Mouse (Mus musculus) c-Kit-negative CD71-positive TER-119-positive erythroid progenitor cells, embryonic 14.5 days (primary cell): Measurements from ENCODE around the gene Orai3.
"Not testable (repeated sequence)": the region's sequence is repeated elsewhere in the genome, so short reads cannot be mapped to it uniquely, and the experiment has no call there.

ENCODE experiments used
- DNase-seq: peaks from one replicate; pipeline ENCODE4 v3.0.0-alpha.2; 2013; ENCODE audit warnings: low read depth, low spot score

Orai3 gene

DNA sequence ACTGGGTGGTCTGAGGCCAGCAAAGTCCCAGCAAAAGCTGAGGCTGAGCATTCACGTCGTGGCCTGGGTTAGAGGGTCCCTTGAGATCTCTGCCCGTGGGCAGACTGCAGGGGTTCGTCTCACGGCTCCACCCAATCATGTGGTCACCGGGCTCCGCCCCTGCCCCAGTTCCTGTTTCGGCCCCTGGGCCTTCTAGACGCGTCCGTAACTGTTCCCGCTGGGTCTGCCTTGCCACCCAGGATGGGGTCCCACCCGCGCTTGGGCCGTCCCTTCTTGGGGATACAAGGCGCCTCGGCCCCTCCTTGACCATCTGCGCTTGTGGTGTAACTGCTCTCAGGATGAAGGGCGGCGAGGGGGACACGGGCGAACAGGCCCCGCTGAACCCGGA, at the start of gene Orai3:
Orai3 (plus strand) TSS at position 165 of the 388 bp plus-strand sequence.
- no peak for DNase-seq

DNA sequence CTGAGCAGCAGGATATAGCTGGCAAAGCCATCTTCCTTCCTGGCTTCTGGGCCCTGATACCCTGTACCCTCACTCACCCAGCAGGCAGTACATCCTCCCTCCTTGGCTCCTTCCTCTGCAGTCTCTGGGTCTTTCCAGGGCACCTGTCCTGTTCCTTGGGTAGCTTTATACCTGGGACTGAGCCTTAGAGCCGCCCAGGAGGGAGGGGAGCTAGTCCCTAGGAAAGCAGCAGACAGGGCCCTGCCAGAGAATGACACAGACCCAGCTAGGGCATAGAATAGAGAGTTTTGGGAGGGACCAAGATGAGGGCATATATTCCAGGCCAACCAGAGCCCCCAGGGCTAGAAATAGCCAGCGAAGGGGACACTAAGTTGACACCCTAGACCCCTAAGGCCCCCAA, 44.1 kb upstream of the Orai3 start:
- DNase-seq, result no peak

DNA sequence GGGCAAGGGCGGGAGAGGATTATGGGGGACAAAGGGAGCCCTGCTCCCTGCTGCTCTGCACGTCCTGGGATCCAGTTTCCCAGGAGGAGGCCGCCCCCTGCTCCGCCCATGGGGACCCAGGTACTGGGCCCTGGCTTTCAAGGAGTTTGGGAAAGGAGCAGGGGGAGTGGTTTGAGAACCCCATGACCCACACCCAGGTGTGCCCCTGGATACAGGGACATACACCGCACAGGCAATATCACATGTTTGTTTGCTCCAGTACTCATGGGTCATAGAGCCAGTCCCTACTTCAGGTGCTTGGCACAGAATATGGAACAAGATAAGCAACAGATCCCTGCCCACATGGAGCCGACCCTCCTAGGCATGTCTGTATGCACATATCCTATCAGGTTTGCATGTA, 43.7 kb upstream of the Orai3 start:
- DNase-seq, result no peak

DNA sequence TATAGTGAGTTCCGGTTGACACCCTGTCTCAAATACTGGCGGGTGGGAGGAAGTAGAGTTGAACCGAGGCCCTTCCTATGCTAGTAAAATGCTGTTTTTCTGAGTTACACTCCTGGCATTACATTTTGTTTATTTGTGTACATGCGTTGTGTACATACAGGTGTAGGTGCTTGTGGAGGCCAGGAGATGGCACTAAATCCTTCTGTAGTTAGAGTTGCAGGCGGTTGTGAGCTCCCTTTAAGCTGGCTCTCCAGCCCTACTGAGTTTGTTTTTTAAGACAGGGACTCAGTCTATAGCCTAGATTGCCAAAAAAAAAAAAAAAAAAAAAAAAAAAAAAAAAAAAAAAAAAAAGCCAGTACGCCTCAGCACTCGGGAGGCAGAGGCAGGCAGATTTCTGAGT, 41.7 kb upstream of the Orai3 start:
- DNase-seq, result no peak

DNA sequence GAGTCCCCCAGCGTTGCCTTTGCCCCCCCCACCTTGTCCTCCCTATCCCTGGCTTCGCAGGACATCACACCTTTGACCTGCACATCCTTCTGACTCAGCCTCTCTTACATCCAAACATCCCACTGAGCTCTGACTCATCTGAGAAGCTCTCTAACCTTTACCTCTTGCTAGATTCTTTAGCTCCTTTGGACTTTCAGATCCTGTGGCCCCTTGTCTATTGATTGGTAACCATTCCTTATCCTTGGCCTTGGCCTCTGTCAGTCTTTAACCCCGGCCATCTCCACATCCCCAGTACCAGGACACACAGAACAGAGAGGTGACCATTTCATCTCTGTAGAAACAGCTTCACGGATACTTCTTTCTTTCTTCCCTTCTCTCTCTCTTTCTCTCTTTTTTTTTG, 39.4 kb upstream of the Orai3 start:
- DNase-seq, result no peak

DNA sequence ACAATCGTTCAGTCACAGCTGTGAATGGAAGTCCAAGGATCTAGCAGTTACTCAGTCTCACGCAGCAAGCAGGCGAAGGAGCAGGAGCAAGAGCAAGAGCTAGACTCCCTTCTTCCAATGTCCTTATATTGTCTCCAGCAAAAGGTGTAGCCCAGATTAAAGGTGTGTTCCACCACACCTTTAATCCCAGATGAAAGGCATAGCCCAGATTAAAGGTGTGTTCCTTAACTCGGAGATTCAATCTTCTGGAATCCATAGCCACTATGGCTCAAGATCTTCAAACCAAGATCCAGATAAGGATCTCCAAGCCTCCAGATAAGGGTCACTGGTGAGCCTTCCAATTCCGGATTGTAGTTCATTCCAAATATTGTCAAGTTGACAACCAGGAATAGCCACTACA, 37.5 kb upstream of the Orai3 start, which contains the start of gene Ctf2:
Ctf2 (minus strand) TSS at position 101 of the 400 bp plus-strand sequence.
- DNase-seq, result not testable (repeated sequence)

DNA sequence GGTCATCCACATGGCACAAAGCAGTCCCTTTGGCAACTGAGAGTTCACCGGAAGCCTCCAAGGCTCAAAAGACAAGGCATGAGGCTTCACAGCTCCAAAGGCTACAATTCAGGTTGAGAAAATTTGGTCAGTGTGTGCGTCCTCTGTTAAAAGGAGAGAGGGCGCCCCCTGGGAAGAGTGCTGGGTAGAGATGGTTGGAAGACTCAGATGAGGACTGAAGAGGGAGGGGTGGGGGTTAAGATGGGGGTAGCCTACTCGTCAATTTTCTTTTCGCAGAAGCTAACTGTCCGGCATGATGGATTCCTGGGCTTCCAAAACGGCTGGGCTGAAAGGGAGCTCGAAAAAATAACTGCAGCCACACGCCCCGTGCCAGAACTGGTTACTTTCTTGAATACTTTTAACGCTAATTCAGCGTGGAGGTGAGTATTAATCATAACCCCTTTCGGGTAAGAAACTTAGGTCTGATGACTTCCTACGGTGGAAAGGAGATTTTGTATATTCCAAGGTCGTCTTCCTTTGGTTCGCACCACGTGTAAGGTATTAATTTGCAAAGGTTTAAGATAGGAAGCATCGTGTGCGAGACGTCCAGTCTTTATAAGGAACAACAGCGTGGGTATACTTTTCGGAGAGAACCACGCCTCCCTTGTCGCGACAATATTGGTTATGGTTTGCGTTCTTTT, 25.1 kb upstream of the Orai3 start, which contains the start of gene Fbxl19:
Fbxl19 (plus strand) TSS at position 178 of the 680 bp plus-strand sequence.
- DNase-seq, result no peak

DNA sequence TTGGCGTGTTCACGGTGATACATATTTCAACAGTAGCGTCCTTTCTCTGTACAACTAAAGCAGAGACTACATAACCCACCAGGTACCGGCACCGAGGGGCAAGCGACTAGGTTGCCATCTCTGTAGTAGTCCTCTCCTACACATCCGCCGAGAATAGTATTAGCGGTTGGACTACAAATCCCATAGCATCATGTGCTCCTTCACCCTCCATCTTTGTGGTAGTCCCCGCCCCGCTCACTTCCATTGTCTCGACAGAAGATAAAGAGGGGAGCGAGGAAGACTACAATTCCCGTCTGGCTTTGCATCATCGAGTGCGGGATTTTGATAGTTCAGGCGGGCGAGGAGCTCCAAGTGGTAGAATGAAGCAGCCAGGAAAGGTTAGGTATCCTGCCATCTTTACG, 24.4 kb upstream of the Orai3 start:
- DNase-seq, result peak; percentile 63

DNA sequence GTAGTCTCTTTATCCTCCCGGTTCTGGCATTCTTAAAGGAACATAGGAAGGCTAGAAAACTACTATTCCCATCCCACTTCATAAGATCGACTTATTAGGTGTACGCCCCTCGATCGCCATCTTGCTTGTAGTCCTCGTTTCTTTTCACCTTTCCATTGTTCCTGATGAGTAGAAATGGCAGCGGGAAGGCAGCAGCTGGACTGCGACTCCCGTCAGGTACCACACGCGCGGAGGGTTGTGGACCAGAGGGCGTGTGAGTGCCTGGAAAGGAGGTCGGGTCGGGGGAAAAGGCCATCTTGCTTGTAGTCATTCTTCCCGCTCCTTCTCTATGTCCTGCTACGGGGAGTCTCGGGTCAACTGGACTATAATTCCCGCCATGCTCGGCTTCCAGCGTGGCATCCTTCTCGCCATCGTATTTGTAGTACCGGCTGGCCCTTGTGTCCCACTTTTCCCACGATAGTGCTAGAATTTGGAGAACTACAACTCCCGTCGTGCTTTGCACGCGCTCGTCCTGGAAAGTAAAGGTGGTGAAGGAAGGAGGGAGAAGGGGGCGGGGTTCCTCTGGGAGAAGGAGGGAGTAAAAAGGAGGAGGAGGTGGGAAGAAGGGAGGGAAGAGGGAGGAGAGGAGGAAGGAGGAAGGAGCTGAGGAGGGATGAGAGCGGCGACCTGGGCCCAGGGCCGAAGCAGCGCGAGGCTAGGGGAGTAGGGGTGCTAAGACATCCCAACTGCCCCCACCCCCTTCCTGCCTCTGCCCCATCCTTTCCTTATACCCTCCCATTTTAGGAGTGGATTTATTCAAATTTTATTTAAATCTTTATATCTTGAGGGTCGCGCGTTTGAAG, 23.7 kb upstream of the Orai3 start:
- DNase-seq, result peak; percentile 62

DNA sequence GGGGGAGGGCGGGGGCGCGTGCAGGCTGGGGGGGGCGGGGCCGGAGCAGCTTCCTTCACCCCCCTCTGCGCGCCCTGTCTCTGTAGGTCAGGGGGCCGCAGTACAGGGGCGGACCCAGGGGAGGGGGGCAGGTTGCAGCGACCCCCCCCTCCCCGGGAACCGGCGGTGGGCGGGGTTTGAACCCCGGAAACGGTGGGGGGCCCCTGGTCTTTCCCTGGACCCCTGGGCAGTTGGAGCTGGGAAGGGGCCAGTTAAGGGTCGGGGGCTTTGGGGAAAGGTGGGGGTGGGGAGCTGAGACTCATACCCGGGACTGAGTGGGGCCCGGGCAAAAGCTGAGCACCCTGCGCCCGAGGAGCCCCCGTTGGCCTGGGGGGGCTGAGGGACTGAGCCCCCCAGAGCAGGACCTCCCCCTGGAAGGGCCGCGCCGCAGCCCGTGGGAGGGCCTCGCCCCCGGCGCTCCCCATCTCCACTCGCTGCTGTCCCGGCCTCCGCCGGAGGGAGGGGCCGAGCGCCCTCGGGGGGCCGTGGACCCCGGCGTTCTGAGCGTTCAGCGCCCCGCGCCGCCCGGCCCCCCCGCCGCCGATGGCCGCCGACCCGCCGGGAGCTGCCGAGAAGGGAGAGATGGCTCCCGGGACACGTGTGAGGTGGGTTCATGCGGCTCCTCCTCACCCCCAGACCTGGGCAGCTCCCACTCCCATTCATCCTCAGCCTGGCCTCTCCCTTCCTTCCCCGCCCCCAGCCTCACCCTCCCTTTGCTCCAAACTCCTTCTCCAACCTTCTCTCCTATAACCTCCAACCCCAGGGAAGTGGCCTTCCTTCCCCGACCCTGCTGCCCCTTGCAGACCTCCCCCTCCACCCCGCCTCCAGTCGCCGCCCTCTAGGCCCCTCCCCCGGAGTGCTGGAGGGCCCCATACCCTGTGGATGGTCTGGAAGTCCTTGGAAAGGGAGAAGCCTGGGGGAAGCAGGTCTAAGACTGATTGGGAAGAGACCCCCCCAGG, 22.8 kb upstream of the Orai3 start:
- no peak for DNase-seq

DNA sequence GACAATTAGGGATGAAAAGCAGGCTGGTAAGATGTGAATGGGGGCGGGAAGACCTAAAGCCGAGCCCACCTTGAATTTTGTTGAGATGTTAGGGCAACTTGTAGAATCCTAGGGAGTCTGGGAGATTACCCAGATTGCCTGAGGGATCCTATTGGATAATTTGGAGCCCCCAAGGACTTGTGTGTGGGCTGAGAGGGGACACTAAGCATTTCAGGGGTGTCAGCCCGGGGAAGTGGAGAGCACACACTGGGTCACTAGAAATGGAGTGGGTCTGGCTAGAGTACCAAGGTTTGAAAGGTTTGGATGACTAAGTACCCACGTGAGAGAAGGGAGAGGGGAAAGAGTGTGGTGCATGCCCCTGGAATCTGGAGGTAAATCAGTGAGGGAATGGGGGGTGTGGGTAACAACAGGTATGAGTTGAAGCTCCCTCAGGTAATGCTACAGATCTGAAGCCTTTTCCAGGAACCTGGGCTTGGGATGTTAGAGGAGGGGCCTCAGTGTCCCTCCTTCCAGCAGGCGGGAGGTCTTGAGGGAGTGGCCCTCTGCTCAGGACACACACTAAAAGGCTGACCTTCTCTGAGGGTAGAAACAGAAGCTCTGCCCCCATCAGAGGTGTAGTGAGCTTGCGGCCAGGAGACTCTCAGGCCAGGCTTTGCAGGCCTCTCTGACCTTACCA, 21.9 kb upstream of the Orai3 start:
- no peak for DNase-seq

DNA sequence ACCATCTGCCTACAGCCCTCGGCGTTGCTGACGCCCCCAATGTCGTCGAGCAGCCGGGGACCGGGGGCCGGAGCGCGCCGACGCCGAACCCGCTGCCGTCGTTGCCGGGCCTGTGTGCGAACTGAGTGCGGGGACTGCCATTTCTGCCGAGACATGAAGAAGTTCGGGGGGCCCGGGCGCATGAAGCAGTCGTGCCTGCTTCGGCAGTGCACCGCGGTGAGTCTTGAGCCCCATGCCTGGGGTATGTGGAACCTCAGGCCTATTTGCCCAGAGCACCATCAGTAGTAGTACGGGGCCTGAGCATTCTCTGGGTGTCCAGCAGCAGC, 21.4 kb upstream of the Orai3 start:
- DNase-seq, result no peak

DNA sequence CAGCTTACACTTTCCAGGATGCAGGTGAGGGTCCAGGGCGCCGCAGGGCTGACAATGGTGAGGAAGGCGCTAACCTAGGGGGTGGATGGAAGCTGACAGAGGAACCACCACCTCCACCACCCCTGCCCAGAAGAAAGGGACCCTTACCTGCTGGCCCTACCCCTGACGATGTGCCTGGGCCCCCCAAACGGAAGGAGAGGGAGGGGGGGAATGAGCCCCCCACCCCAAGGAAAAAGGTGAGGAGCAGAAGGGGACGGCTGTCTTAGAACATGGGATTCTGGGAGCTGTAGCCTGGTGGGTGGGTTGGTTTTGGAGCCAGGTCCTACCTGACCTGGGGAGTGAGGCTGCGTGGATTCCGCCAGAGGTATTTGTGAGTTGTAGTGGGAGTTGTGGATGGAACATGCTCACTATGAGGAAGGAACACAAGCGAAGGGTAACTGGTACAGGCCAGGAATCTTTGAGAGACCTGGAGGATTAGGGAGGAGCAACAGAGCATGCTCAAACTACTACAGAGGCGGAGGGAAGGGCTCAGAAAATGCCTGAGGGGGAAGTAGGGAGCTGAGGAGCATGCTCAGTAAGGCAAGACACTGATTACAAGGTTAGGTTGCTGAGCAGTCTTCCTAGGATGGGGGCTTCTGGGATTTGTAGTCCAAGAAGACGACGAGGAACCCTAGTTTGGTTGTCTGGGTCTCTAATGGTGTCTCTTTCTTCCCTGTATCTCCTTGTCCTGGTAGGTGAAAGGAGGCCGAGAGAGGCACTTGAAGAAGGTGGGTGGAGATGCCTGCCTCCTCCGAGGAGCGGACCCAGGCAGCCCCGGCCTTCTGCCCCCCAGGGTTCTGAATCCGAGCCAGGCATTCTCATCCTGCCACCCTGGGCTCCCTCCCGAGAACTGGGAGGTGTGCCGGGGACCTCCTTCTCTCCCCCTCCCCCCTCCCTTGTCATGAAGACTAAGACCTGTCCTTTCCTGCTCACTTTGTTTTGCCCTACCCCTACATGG, 19.2 kb upstream of the Orai3 start:
- no peak for DNase-seq

DNA sequence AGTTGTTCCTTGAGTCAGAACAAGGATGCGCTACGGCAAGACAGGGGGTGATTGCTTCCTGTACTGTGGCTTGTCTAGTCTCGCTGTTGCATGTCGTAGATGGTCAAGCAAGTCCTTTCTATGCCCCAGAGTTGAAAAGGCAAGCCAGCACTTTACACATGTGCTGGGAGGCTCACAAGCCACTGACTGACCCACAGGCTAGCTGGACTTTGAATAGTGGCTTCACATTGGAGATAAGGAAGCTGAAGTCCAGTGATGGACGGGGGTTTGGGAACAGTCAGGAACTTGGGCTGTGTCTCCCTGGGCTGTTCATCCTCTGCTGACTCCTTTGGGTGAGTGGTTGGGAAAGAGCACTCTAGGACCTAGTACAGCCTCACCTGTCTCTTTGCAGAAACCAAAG, 18.0 kb upstream of the Orai3 start:
- no peak for DNase-seq

DNA sequence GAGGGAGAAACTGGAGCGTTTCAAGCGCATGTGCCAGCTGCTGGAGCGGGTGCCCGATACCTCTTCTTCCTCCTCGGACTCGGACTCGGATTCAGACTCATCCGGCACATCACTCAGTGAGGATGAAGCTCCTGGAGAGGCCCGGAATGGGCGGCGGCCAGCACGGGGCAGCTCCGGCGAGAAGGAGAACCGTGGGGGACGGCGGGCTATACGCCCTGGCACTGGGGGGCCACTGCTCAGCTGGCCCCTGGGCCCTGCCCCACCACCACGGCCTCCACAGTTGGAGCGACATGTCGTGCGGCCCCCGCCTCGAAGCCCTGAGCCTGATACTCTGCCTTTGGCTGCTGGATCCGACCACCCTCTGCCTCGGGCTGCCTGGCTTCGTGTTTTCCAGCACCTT, 17.5 kb upstream of the Orai3 start:
- no peak for DNase-seq

DNA sequence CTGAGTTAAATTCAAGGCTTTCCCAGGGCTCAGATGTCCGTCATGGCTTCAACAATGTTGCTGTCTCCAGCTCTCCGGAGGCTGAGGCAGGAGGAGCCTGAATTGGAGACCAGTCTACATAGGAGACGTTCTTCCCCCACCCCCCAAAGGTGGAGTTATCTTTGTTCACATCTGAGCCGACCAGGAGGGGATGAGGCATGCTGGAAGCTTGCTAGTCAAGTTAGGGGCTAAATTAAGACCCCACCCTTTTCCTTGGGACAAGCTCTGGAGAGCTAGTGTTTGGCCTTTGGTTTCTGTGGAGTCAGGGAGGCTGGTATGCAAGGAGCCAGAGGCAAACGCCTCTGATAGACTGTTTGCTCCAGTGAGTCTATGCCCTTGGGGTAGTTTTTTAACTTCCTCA, 16.5 kb upstream of the Orai3 start:
- DNase-seq, result no peak

DNA sequence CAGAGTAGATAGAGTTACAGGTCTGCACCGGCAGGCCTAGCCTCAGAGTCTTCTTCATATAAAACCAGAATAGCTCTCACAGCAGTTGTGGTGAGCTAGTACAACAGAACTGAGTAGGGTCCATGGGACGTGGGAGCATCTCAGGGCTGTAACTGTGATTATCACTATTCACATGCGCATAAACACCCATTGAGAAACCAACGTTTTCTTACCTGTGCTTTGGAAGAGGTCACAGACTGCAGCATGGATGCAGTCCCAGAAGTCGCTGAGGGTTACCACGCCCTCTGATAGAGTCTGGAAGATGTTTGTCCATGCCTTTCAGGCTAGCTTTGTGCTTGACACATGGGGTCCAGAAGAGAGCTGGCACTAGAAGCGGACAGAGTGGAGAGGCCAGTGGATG, 15.9 kb upstream of the Orai3 start:
- no peak for DNase-seq

DNA sequence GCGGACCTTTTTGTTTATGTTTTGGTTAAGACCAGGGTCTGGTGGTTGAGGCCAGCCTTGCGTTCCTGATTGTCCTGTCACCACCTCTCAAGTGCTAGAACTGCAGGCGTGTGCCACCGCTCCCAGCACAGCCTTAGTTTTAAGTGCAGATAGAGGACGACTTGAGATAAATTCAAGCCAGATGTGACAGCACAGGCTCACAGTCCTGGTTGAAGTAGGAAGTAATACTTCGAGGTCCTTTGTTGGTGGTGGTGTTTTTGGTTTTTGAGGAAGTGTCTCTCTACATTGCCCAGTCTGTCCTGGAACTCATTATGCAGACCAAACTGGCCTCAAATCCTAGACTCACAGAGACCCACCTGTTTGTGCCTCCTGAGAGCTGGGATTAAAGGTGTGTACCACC, 9.9 kb upstream of the Orai3 start:
- DNase-seq, result no peak

DNA sequence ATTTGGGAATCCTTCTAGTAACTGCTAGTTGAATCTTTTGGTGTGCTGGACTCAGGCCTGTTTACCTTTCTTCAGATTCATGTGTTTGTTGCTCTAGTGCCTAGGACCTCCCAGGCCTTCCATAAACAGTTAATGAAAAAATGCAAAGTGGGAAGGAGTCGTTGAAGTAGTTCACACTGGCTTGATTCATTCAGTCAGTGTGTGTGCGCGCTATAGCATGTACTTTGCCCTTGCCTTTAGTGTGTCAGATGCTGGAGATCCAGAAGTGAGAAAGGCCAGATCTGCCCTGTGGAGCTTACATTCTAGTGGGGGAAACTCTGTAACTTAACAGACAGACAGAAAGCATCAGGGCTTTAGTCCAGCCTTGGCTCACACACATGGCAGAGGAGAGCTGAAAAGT, 9.1 kb upstream of the Orai3 start:
- no peak for DNase-seq

DNA sequence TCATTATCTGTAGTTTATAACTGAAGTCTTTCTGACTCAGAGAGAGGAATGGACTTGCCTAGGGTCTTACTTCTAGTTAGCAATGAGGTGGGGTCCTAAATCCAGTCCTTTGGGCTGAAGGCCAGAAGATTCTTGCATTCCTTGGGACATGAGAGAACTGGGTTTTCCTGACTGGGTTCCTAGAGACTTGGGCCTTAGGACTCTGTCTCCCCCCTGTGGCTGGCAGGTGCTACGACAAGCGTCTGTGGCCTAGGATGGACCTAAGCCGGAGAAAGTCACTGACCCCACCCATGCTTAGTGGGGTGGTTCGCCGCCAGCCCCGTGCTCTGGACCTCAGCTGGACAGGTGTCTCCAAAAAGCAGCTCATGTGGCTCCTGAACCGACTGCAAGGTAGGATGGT, 8.6 kb upstream of the Orai3 start:
- peak; percentile 59 for DNase-seq
